Mouse (Mus musculus) urinary bladder, adult 2 months (tissue): ENCODE results near the gene Zfp747. TPM values are rescaled to one million over a fixed set of nuclear protein-coding genes. Genes with fewer than 3 reads are reported as not detected.
A peak's percentile ranks its signal among the peaks of the same experiment; 100 is the strongest.
"Not testable (repeated sequence)": the region's sequence is repeated elsewhere in the genome, so short reads cannot be mapped to it uniquely, and the experiment has no call there.

Experiments used
- DNase-seq: peaks from one replicate; pipeline ENCODE4 v3.0.0; 2022; ENCODE audit warnings: low spot score
- polyA plus RNA-seq: library from polyadenylated mRNA; depleted of rRNA; stranded (reverse); fragments of >200 nt; gene quantifications from 2 replicates; pipeline ENCODE4 v1.2.3, GENCODE M21; 2012; rRNA removed

Gene Zfp747
- polyA plus RNA-seq: 7.5 and 9.0 TPM in 2 replicates

GRCm38 (mm10) chr7:127375271-127376245 lies at the start of gene Zfp747:
TSS of gene Zfp747 (minus strand) at chr7:127376050.
- DNase-seq: peak; percentile 77

DNA sequence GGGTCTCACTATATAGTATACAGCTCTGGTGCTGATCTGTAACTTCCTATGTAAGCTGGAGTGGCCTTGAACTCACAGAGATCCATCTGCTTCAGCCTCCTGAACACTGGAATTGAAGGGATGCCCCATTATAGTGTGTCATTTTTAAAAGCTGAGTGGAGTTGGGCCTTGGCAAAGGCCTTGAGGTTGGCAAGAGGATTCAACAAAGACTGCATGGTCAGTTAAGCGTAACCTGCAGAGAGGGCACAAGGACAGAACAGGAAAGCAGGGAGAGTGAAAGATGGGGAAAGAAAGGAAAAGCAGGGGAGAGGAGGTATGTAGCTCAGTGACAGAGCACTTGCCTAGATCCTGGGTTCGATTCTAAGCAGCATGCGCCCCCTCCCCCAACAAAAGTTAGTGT lies 49.4 kb upstream of the Zfp747 start:
- DNase-seq: no peak

- DNase-seq: no peak
Observed at GRCm38 (mm10) chr7:127422247-127422646, 46.4 kb upstream of the Zfp747 start.

GRCm38 (mm10) chr7:127421388-127422191 lies 45.7 kb upstream of the Zfp747 start, which contains the start of gene Zfp688:
TSS of gene Zfp688 (minus strand) at chr7:127422068.
- DNase-seq: peak; percentile 90

DNA sequence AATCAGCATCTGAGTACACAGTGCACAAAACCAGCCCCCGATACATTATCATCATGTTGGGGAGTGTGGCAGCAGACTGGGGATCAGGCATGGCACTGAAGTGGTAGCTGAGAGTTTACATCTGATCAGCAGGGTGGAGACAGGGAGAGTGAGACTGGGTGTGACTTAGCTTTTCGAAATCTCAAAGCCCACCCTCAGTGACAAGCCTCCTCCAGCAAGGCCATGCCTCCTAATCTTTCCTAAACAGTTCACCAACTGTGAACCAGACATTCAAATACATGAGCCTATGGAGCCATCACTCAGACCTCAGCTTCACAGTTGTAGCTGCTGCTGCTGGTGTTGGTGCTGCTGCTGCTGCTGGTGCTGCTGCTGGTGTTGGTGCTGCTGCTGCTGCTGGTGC lies 35.6 kb upstream of the Zfp747 start:
- DNase-seq: no peak

- peak; percentile 61 for DNase-seq
Observed at GRCm38 (mm10) chr7:127406002-127406987, 30.4 kb upstream of the Zfp747 start, which contains the start of gene Zfp764. TSS of gene Zfp764 (minus strand) at chr7:127406822.

- DNase-seq: not testable (repeated sequence)
Observed at GRCm38 (mm10) chr7:127404101-127404500, 28.3 kb upstream of the Zfp747 start.

DNA sequence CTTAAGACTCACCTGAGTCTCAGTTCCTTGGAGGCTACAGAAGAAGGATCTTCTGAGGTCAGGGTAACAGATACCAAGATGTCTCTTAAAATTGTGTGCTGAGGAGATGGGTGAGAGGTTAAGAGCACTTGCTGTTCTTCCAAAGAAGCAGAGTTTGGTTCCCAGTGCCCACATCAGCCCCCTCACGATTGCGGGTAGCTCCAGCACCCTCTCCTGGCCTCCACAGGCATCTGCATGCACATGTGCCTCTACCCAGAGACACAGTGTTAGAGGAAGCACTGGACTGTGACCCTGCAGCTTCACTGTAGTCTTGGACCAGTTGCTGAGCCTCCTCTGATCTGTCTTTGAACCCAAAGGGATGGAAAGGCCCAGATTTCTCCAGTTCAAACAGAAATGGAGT lies 27.1 kb upstream of the Zfp747 start:
- no peak for DNase-seq

- no peak for DNase-seq
Observed at GRCm38 (mm10) chr7:127400355-127400754, 24.5 kb upstream of the Zfp747 start.

GRCm38 (mm10) chr7:127393944-127394333 lies 18.1 kb upstream of the Zfp747 start:
- no peak for DNase-seq

- DNase-seq: peak; percentile 70
Observed at GRCm38 (mm10) chr7:127393157-127393943, 17.5 kb upstream of the Zfp747 start, which contains the start of gene E430018J23Rik. TSS of gene E430018J23Rik (minus strand) at chr7:127393629.

DNA sequence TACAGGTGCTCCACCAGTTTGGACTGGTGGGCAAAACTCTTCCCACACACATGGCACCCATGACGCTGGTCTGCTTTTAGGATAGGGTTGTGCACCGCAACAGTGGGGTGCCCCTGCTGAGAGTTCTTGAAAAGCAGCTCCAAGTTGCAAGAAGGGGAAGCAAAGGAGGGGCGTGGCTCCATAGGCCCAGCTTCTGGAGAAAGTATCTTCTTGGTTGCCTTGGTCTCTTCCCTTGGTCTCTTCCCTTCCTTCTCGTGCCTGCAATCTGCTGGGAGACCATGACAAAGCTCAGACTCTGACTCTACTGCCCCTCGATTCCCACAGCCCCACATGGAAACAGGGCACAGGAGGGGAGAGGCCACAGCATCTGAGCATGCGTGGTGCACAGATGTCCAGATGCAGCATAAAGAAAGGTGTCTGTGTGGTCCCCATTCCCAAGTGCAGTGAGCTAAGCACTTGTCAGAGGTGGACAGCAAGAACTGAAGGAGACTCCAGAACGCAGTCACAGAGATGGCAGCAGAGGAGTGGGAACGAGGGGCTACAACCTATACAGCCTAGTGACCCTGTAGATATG lies 16.5 kb upstream of the Zfp747 start:
- no peak for DNase-seq

- no peak for DNase-seq
Observed at GRCm38 (mm10) chr7:127391538-127391937, 15.7 kb upstream of the Zfp747 start.

- DNase-seq: no peak
Observed at GRCm38 (mm10) chr7:127390306-127390705, 14.5 kb upstream of the Zfp747 start.

- DNase-seq: not testable (repeated sequence)
Observed at GRCm38 (mm10) chr7:127388201-127388600, 12.4 kb upstream of the Zfp747 start.

GRCm38 (mm10) chr7:127386641-127387392 lies 11.0 kb upstream of the Zfp747 start, which contains the start of gene 9130019O22Rik:
TSS of gene 9130019O22Rik (minus strand) at chr7:127387166.
- peak; percentile 58 for DNase-seq

DNA sequence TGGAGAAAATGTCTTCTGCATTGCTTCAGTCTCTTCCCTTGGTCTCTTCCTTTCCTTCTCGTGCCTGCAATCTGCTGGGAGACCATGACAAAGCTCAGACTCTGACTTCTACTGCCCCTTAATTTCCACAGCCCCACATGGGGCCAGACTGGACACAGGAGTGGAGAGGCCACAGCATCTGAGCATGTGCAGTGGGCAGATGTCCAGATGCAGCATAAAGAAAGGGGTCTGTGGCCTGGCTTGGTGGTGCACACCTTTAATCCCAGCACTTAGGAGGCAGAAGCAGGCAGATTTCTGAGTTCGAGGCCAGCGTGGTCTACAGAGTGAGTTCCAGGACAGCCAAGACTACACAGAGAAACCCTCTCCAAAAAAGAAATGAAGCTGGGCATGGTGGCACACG lies 9.7 kb upstream of the Zfp747 start:
- not testable (repeated sequence) for DNase-seq

- no peak for DNase-seq
Observed at GRCm38 (mm10) chr7:127378310-127378921, 2.6 kb upstream of the Zfp747 start.
